28 mouse cellular contexts compared by ENCODE assay signal in the genomic region with DNA sequence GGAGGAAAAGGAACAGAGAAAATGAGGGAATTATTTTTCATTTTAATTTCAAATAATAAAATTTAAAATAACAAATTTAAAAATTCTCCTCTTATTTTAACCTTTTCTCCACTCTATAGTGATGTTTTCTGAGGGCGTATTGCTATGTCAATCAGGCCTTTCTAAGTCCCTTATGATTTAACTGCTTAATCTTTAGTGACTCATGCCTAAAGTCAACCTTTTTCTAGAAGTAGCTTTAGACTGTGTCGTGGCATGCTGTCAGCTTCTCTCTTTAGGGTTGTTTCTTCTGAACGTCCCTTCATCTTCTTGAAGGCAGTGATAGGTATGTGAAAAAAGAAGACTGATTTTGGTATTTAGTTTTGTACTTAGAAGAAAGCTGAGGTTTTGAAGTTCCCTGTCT.
"Had no signal": no experiment of that assay in that cellular context is flagged by ENCODE, and none has a peak within 500 bp of the region (broad histone marks: within the 10 kb centered on the region; RNA-seq: fewer than 3 reads in every experiment).

No protein-coding gene starts in this region.

- DNase-seq: cerebellum, adult 2 months; cerebellum, adult 8-10 months; cerebellum, adult 9-10 months; cerebellum, adult 9-11 months; cerebellum, postnatal 10 days; cerebellum, postnatal 14 days; cerebellum, postnatal 25 days; cerebellum, postnatal 36 days; embryo, embryonic 11 days; forebrain, postnatal 0 days; gastrocnemius, adult 2 months; gastrocnemius, postnatal 10 days; gastrocnemius, postnatal 14 days; gastrocnemius, postnatal 25 days; gastrocnemius, postnatal 36 days; heart, adult 11 months; heart, adult 18-20 months; heart, adult 2 months had no signal

- H3K27ac ChIP-seq: embryonic facial prominence, embryonic 10.5 days; embryonic facial prominence, embryonic 12.5 days; embryonic facial prominence, embryonic 13.5 days; embryonic facial prominence, embryonic 15.5 days; forebrain, embryonic 10.5 days; forebrain, embryonic 12.5 days; forebrain, embryonic 13.5 days; forebrain, embryonic 15.5 days; gastrocnemius, adult 2 months; heart, adult 2 months had no signal

- H3K9ac ChIP-seq: embryonic facial prominence, embryonic 12.5 days; embryonic facial prominence, embryonic 13.5 days; embryonic facial prominence, embryonic 15.5 days; forebrain, embryonic 12.5 days; forebrain, embryonic 13.5 days; forebrain, embryonic 15.5 days; forebrain, postnatal 0 days had no signal

- H3K27me3 ChIP-seq: embryonic facial prominence, embryonic 12.5 days; embryonic facial prominence, embryonic 13.5 days; embryonic facial prominence, embryonic 15.5 days; forebrain, embryonic 12.5 days; forebrain, embryonic 13.5 days; forebrain, embryonic 15.5 days had no signal

- H3K4me2 ChIP-seq: embryonic facial prominence, embryonic 12.5 days; embryonic facial prominence, embryonic 13.5 days; embryonic facial prominence, embryonic 15.5 days; forebrain, embryonic 12.5 days; forebrain, embryonic 13.5 days; forebrain, embryonic 15.5 days had no signal

- H3K9me3 ChIP-seq: embryonic facial prominence, embryonic 10.5 days; embryonic facial prominence, embryonic 12.5 days; embryonic facial prominence, embryonic 13.5 days; embryonic facial prominence, embryonic 15.5 days; forebrain, embryonic 10.5 days; forebrain, embryonic 12.5 days; forebrain, embryonic 13.5 days; forebrain, embryonic 15.5 days had no signal

- H3K4me1 ChIP-seq: embryonic facial prominence, embryonic 10.5 days; embryonic facial prominence, embryonic 12.5 days; embryonic facial prominence, embryonic 13.5 days; embryonic facial prominence, embryonic 15.5 days; forebrain, embryonic 10.5 days; forebrain, embryonic 12.5 days; forebrain, embryonic 13.5 days; forebrain, embryonic 15.5 days had no signal

- H3K36me3 ChIP-seq: embryonic facial prominence, embryonic 10.5 days; embryonic facial prominence, embryonic 12.5 days; embryonic facial prominence, embryonic 13.5 days; embryonic facial prominence, embryonic 15.5 days; forebrain, embryonic 10.5 days; forebrain, embryonic 12.5 days; forebrain, embryonic 15.5 days had no signal

- ATAC-seq: forebrain, embryonic 13.5 days; forebrain, embryonic 14.5 days; forebrain, embryonic 15.5 days; forebrain, postnatal 0 days had no signal

- H3K4me3 ChIP-seq: embryonic facial prominence, embryonic 10.5 days; embryonic facial prominence, embryonic 12.5 days; embryonic facial prominence, embryonic 13.5 days; embryonic facial prominence, embryonic 15.5 days; erythroblast, embryonic 14.5 days; forebrain, embryonic 10.5 days; forebrain, embryonic 12.5 days; forebrain, embryonic 13.5 days; forebrain, embryonic 15.5 days; gastrocnemius, adult 2 months; heart, adult 2 months had no signal
